Mouse (Mus musculus): ENCODE measurements around the gene Wipi1.
"Not testable (repeated sequence)": the region's sequence is repeated elsewhere in the genome, so short reads cannot be mapped to it uniquely, and the experiment has no call there.

Wipi1 gene

DNA sequence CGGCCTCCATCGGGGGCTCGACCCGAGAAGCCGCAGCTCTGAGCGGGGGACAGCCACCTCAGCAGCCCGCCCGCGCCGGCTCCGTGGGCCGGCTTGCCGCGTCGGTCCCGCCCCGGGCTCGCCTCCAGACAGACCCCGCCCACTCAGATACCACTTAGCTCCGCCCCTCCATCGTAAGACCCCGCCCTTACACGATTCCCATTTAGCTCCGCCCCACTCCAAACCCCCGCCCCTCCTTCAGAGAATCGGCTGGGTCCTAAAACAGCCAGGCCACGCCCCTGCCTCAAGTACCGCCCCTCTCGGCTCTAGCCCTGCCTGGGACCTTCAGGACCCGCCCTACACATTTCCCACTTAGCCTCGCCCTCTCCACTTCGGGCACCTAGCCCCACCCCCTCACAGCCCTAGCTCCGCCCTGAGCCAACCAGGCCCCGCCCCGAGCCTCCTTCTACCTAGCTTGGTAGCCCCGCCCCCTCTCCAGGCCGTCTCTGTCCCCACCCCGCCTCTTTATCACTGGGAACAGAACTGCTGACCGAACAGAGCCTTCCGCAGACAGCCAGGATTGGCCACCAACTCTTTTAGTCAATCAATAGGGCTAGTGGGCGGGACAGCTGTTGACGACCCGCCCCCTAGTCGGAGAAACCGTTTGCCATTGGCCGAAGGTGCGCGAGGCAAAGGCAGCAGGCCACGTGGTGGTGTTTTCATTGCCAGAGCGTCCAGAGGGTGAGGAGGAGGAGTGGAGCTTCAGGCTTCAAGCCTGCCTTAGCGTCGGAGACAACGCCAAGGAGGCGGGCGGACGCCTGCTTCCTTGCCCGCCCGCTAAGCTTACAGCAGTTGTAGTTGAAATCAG, at the start of gene Wipi1:
TSS of gene Wipi1 (minus strand) at position 665 of the 847 bp plus-strand sequence.
- peak; percentile 100 for DNase-seq (ENCODE audit: low spot score)

DNA sequence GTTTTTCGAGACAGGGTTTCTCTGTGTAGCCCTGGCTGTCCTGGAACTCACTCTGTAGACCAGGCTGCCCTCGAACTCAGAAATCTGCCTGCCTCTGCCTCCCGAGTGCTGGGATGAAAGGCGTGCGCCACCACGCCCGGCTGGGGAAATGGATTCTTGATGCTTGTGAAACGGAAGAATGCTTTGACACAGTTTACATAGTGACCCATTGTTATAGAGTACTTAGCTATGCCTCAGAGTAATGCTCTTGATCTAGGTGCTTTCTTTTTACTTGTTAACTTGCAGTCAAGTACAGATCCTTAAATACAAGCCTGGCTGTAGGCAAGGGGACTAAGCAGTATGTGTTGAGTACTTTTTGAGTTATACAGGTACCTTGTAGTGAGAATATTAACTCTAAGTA, 48.8 kb upstream of the Wipi1 start:
- DNase-seq (ENCODE audit: low spot score): not testable (repeated sequence)

DNA sequence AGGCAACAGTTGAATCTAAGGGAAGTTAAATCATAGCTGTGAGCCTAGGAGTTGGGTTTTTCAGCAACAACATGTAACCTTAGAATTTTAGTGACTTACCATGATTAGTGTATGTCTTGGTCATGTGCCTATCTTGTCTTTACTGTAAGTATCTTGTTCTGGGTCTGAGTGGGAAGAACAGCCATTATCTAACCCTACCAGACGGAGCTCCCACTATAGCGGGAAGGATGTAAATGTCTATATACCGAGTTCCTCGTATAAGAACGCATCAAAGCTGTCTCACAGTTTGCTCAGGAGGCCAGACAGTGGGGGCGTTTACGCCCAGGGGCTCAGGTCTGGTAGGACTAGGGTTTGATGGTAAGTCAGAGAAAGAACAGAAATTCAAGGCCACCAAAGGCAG, 44.5 kb upstream of the Wipi1 start:
- DNase-seq (ENCODE audit: low spot score): no peak

DNA sequence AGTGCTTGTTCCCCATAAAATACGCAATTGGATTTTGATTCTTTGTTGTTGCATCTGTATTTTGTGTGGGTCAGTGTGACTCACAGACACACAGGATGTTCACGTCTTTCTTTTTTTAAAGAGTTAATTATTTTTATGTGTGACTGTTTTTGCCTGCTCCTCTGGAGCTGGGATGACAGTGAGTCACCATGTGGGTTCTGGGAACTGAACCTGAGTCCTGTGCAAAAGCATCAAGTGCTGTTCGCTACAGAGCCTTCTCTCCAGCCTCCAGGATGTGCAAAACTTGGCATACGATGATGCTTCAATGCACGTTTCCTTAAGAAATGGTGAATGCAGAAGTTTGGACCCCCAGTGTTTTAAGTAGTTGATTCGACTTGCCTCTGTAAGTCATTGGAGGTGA, 42.8 kb upstream of the Wipi1 start:
- no peak for DNase-seq (ENCODE audit: low spot score)

DNA sequence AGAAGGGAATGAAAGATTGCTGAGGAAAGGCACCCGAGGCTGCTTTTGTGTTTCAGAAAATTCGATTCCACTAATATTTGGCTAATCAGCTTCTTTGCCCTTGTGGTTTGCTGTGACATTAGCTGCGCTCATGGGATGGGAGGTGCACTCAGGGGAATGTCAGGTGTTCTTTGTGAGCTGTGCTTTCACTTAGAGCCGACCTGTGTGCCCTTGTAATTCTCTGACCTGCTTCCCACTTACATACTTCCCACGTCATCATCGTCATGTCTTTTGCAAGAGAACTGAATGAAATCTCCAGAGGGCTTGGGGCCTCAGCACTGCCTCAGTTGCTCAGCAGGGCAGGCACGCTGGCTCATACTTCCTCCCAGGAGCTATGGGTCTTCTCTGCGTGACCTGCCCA, 41.4 kb upstream of the Wipi1 start:
- DNase-seq (ENCODE audit: low spot score): no peak

DNA sequence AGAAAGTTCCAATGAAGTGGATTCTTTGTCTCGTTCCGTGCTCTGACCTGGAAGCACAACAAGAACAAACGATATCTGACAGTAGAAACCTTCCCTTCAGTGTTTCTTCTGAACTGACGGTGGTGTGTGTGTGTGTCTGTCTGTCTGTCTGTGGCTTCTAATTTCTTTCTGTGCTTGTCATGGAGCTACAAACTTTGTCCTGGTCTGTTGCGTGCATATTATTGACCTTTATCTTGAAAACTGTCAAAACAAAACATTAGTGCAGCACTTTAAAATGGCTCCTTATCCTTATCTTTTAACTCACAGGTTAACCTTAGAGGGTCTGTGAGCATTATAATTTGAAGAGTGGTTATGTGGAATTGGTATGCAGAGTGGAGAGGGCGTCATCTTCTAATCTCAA, 40.7 kb upstream of the Wipi1 start:
- DNase-seq (ENCODE audit: low spot score): no peak

DNA sequence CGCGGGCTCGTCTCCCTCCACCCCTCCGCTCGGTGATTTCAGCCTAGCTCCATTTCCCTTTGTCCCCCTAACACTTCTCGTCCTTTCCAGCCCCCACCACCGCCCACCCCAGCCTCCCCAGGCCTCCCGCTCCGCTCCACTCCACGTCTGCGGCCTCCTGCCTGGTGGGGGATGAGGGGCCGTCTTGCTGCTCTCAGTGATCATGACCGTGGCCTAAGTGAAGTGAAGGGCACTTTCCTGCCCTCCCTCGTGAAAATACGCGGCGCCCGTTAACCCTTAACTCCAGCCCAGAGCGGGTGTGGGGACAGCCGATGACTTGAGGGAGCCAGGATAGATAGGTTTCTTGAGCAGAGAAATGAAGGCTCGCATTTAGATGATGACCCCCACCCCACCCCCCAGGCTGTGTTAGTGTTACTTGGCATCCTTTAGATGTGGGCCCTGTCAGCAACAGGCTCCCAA, 39.8 kb upstream of the Wipi1 start:
- DNase-seq (ENCODE audit: low spot score): no peak

DNA sequence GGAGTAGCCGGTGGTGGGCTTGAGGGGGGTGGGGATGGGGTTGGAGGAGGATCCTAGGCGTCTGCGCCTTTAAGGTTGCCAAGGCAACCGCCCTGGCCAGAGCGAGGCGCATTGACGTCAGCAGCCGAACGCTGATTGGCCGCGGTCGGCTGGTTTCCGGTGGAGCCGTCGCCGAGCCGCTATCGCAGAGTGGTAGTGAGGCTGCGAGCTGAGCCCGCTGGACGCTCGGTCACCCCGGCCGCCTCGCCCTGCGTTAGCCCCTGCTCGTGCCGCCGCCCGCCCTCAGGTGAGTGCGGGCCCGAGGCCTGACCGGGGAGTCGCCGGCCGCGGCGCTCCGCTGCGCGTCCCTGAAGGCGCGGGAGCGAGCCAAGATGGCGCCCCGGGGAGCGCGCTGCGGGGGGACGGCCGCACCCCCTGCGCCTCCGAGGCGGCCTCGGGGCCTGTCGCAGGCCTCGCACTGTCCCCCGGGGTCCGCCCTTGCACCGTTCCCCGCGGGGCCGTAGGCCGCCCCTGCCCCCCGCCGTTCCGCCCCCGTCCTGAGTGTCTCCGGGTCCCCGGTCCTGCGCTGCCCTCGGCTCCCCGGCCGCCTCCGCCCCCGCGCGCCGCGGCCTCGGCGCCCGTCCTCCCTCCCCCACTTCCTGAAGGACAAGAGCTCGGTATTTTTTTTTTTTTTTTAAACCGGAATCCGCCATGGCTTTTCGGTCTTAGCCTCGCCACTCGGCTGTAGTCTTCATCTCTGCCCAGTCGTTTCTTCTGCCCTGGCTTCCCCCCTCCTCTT, 39.2 kb upstream of the Wipi1 start:
- peak; percentile 87 for DNase-seq (ENCODE audit: low spot score)

DNA sequence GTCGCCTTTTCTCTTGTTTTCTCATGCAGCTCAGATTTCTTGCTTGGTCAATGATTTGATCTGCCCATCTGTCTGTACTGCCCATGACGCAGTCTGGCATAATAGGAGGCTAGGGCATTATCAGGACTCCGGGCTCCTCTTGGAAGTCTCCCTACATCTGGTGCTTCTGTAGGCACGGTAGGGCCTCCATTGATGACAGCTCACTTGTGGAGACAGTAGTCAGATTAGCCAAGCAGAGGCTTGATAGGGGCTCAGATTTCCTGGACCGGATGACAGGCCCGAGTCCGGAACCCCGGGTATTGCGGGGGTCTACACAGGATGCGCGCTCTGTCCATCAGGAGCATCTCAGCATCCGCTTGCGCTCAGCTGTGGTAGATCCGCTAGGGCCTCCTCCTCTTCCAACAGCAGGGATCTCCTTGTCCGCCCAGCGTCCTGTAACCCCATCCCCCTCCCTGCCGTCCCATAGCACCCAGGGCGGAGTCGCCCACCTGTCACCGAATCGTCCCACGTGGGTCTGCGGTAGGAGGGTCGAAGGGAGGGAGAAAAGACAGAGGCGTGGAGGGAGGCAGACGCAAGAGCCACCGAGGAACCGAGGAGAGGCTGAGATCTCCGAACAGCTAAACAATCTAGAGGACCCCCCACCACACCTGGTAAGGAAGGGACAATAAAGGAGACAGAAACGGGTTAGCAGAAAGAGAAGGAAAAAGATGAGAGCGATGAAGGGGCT, 38.4 kb upstream of the Wipi1 start:
- DNase-seq (ENCODE audit: low spot score): peak; percentile 72

DNA sequence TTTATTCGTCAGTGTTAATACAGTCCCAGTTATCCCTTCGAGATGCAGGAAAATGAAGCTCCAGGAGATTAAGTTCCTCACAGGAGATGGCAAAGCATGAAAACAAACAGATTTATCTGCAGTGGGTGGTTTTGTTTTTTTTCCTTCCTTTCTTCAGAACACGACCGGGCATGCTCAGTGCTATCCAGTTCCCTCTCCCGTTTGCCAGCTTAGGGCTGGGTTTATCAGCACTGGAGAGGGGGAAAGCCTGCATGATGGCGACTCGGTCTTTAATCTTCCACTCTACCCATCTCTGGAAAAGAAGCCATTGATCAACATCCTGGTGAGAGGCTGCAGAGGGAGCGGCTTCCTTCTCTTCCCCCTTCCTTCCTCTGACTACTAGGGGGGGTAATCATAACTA, 37.4 kb upstream of the Wipi1 start, which contains the start of gene Prkar1a:
TSS of gene Prkar1a (plus strand) at position 200 of the 400 bp plus-strand sequence.
- no peak for DNase-seq (ENCODE audit: low spot score)

DNA sequence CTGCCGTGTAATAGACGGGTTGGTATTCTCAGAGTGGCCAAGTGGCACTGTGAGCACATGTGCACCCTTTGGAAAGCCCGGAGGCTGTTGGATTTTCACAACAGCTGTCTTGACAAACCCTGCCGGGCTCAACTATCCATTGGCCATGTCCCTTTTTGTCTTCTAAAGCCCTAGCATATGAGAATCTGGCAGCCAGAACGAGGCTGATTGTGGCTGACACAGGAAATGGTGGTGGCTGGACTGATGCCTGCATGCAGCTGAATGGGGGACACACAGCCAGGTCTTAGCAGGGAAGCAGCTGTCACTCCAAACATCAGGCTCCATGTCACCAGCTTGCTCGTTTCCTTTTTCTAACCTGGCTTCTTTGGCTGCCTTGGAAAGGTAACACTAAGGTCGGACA, 36.7 kb upstream of the Wipi1 start:
- no peak for DNase-seq (ENCODE audit: low spot score)

DNA sequence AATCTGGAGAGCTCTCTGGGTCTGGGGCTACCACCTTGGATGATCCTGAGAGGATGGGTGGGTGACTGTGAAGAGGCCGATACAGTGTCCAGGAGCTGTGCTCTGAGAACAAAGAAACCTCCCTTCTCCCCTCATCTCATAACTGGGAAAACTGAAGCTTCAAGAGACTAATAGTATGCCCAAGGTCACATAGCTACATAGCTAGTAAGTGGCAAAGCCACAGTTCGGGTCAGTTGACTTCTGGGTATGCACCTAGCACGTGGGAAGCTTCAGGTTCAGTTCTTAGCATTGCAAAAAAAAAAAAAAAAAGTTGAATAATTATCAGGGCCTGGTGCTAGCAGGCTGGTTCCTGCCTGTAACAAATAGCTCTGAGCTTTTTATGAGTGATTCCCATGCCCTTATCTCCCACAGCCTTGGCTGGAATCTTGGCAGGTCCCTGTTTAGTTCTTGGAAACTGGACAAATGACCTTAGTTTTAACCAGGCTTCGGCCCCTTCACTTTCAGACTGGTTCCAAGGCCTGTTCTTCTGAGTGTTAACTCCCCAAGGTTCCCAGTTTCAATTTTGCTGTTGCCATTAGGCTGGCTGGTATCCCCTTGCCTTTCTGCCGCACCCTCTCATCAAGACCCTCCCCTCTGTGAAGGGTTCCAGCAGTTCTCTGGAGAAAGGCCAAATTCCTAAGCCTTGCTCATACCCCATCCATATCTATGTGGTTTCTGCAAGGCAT, 29.9 kb upstream of the Wipi1 start:
- peak; percentile 82 for DNase-seq (ENCODE audit: low spot score)

DNA sequence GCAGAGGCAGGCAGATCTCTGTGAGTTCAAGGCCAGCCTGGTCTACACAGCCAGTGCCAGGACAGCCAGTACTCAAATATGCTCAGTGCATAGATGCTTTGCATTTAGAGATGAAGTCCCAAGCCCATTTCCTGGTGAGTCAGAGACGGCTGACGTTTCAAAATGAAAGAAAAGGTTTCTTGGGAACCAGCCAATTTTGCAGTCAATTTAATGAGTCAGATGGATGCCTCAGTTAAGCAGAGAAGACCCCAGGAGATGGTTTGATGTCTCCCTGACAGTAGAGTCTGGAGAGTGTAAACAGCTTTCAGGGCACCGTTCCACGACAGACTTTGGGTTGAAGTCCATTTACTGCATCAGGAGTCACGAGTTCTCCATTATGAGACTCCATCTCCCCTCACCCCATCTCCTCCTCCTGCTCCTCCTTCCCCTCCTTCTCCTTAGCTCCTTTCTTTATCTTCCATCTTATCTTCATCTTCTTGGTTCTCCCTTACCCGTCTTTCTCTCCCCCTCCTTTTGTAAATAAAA, 24.2 kb upstream of the Wipi1 start:
- no peak for DNase-seq (ENCODE audit: low spot score)

DNA sequence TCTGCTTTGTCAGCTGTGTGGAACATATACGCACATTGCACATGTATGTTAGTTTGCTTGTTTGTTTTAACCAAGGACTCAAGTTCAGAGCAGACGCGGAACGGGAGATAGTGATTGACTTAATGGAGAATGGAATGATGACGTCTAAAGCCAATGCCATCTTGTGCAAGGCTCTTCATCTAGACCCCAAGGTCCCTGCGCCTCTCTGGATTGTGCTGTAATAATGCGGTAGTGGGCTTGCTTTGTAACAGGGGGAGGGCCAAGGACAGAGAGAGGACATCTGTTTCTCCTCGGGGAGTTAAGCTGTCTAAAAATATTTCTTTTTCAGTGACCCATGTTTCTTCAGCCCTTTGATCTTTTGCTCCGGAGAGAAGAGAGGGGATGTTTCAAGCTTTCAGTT, 23.2 kb upstream of the Wipi1 start:
- DNase-seq (ENCODE audit: low spot score): no peak

DNA sequence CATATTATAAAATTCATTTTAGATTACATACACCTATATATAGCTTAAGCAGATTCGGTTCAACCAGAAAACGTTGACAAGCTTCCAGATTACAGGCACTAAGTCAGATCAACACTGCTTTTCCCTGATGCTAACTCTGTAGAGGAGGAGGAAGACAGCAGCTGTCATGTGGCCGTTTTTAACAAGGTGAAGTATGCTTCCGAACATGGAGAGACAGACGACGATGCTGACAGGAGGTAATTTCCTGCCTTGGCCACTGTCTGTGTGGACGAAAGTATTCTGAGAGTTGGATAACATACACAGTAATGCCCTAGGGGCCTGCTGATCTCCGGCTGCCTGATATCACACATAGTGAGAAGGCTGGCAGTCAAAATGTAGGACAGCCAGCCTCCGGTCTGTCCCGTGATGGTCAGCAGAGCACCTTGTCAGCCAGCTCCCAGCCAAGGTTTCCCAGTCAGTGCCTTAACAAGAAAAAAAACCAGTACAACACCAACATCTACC, 17.3 kb upstream of the Wipi1 start:
- no peak for DNase-seq (ENCODE audit: low spot score)

DNA sequence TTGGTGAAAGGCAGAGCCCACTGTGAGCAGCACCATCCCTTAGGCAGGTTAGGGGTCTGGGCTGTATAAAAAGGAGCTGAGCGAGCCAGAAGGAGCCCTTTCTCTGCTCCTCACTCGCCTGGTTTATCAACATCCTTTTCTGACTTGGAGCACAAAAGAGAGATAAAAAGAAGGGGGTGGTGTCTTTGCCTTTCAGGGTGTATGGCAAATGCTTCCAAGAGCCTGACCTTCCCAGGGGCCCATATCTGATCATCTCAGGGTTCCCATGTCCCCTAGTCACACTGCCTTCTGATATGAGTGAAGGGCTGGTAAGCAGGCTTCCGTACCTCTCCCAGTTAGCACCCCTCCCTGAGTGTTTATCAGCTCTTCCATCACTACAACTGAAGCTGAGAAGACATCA, 16.3 kb upstream of the Wipi1 start:
- no peak for DNase-seq (ENCODE audit: low spot score)

DNA sequence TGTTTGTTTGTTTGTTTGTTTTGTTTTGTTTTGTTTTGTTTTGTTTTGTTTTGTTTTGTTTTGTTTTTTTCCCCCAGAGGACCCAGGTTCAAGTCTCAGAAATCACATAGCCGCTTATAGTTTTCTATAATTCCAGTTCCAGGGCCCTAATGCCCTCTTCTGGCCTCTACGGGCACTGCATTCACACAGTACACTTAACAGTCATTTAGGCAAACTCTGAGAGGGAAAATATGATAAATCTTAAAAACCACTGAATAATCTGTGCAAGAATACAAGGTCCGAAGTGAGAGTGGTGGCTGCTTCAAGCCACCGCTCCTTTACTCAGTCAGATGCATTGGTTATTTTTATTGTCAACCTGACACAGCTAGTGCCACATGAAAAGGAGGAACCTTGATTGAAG, 15.9 kb upstream of the Wipi1 start:
- DNase-seq (ENCODE audit: low spot score): no peak

DNA sequence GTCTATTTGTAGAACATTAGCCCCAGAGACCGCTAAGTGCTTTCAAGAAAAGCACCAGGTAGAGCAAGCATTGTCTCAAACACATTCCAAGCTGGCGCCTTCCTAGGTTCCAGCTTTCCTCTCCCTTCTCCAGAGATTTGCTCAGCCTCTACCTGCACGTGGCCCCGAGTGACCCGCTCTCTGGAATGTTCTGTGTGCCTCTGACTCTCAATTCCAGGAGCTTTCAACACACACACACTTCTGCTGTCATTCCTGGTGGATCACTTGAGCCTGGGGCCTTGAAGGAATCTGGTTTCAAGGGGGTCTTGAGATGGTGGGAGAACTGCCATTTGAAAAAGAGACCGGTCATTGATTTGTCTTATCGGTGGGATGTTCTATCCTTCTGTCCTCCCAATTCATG, 11.5 kb upstream of the Wipi1 start:
- no peak for DNase-seq (ENCODE audit: low spot score)

DNA sequence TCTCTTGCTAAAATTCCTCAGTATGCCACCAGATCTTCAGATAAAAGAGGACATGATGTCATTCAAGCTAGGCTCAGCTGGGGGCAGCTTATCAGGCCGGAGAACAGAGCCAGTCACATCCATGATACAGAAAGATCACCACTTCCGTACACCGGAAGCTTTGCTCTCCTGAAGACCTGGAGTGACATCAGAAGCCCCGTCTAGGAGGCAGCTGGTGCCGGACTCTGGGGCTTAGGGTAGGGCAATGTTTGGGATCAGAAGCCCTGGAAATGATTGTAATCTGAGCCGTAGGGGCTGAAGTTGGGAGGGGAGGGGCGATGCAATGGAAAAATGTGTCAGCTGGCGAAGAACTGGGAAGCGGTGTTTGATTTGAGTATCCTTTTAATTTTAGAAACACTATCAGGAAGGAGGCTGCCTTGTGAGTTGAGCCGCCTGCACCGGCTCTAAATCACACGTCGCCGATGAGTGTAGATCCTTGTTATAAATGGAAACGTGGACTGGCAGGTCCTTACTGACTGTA, 10.8 kb upstream of the Wipi1 start:
- no peak for DNase-seq (ENCODE audit: low spot score)

DNA sequence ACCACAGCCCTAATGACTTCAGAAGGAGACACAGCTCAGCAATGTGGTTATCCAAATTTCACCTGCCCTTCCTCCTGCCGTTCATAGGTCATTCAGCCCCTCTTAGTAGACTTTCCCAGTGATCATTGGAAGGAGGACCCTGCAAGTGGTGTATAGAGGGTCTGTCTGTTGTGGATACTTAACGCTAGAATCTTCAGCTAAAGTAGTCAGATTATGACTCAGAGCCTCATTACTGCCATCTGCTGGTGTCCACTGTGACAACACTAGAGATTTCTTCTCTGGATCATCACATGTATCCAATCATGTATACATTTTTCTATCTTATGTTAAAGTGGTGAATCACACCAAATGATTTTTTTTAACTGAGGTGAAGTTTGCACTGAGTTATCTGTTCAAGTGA, 9.4 kb upstream of the Wipi1 start:
- no peak for DNase-seq (ENCODE audit: low spot score)

DNA sequence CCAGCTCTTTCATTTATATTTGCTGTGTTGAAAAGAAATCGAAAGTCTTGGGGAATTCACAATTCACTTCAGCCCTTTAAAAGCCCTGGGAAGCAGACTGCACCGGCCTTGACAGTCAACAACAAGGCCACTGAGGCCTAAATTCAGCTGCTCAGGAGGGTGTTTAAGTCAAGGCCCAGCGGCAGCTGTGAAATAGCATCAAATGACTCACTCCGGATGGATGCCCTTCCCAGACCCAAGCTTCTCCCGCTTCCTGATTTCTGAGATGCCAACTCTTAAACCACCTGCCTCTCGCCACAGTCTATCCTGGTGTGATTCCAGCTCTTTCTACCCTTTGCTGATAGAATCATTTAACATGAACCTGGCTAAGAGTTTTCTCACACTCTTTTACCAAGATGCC, 8.6 kb upstream of the Wipi1 start:
- DNase-seq (ENCODE audit: low spot score): peak; percentile 54
